Mouse (Mus musculus) 3134 (cell line): ENCODE data around the gene Ndufa4l2.
A peak's percentile ranks its signal among the peaks of the same experiment; 100 is the strongest.

Source experiments
- DNase-seq: peaks from one replicate; pipeline ENCODE4 v3.0.0-alpha.2; 2011; ENCODE audit warnings: low spot score; ENCODE audit not compliant: insufficient read length; ENCODE audit errors: extremely low read depth

Ndufa4l2 gene

DNA sequence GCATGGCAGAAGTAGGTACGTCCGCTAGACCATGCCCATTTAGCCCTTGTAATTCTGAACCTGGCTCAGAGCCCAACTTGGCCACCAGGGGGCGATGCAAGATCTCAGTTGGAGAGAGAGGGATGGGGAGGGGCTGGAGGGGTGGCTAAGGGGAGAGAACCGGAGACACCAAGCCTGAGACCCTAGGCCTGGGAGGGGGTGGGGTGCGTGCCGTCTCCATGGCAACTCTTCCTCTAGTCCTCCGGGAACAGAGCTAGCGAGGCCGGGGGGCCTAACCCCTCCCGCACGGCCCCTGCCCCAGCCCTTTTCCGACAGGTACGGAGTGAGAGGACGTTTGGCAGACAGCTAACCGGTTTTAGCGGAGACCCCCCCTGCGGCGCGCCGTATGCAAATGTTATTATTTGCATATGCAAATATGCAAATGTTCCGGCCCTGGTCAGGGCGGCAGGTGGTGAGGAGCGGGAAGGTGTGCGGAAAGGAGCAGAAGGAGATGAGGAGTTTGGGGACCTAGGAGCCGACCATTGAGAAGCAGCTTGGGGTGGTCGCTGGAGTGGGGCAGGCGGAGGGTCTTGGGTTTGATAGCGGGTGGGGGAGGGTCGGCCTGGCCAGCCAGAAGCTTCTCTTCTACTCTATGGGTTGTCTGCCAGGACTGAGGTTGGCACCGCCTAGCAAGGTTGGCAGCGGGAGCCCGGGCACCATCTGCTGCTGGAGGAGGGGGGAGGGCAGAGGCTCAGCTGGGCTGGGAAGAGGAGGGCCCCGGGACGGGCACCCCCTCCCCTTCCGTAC lies 5.5 kb upstream of the Ndufa4l2 start:
- DNase-seq: no peak

GRCm38 (mm10) chr10:127509837-127510701 lies 4.7 kb upstream of the Ndufa4l2 start:
- no peak for DNase-seq

GRCm38 (mm10) chr10:127510895-127511617 lies 3.7 kb upstream of the Ndufa4l2 start:
- DNase-seq: no peak

- peak; percentile 74 for DNase-seq
Measured at GRCm38 (mm10) chr10:127511634-127512306, 3.0 kb upstream of the Ndufa4l2 start.

- DNase-seq: no peak
Measured at GRCm38 (mm10) chr10:127512307-127512666, 2.5 kb upstream of the Ndufa4l2 start.

DNA sequence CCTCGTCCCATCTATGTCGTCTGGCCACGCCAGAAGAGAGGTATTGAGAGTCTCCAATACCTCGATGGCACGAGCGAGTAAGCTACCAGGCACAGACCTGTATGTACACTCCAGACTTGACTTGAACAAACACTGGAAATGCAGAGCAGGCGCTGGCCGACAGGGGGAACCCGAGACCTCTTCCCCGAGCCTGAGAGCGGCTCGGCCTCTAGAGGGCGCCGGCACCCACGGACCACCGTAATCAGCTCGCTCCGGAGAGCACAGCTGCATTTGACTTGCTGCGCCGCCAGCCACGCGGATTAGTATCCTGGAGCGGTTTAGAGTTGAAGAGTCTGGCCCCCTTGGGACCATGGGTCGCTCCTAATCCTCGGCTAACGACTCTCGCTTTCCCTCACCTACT lies 2.0 kb upstream of the Ndufa4l2 start:
- peak; percentile 93 for DNase-seq

DNA sequence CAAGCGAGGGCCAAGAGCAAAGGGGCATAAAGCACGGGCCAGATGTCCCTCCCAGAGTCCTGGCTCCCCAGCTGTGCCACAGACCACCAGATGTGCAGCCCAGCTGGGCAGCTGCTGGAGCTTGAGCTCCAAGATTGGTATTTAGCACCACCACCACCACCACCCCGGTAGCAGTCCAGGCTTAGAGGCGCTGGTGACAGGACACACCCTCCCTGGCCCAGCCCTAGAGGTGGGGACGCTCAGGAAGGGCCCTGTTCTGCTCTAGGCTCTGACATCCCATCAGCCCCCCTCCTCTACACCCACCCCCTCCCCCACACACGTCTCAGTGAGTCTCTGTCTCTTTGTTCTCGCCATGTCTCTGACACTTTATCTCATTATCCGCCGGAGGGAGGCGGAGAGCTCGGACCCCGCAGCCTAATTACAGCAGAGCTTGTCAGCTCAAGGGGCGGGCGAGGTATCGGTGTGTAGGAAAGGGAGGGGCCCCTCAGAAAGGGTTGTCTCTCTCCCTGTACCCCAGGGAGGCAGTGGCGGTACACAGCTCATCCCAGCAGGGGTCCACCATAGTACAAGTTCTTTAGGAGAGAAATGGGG lies 1.2 kb upstream of the Ndufa4l2 start:
- DNase-seq: peak; percentile 43

GRCm38 (mm10) chr10:127514111-127514698 lies 562 bp upstream of the Ndufa4l2 start:
- DNase-seq: no peak

GRCm38 (mm10) chr10:127515271-127515982 lies 660 bp downstream of the Ndufa4l2 start:
- DNase-seq: no peak

GRCm38 (mm10) chr10:127515983-127516459 lies 1.3 kb downstream of the Ndufa4l2 start:
- DNase-seq: no peak

- DNase-seq: no peak
Measured at GRCm38 (mm10) chr10:127516576-127517260, 2.0 kb downstream of the Ndufa4l2 start.

- DNase-seq: no peak
Measured at GRCm38 (mm10) chr10:127517941-127518340, 3.2 kb downstream of the Ndufa4l2 start.

DNA sequence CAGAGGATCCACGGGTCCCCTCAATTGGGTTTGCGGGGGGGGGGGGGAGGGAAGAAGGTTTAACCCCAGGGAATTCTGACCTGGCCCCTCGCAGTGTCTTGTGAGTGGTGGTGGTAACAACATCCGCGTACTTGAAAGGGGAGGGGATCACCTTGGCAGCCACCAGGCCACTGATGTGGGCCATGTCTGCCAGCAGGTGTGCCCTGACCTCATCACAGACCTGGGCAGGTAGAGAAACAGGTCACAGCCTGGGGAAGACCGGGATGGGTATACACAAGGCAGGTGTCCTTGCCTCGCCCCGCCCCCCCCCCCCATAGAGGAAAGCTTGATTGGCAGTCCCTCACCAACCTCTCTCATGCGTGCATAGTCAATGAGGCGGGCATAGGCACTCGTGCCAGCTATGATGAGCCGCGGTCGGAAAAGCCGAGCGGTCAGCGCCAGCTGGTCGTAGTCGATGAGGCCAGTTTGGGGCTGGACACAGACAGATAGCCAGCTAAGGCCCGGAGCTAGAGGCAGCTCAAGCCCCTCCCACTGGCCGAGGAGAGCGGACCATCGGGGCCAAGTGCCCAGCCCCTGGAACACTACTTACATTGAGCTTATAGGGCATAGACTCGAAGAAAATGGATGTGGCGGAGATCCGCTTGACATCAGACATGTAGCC lies 4.4 kb downstream of the Ndufa4l2 start:
- DNase-seq: no peak

DNA sequence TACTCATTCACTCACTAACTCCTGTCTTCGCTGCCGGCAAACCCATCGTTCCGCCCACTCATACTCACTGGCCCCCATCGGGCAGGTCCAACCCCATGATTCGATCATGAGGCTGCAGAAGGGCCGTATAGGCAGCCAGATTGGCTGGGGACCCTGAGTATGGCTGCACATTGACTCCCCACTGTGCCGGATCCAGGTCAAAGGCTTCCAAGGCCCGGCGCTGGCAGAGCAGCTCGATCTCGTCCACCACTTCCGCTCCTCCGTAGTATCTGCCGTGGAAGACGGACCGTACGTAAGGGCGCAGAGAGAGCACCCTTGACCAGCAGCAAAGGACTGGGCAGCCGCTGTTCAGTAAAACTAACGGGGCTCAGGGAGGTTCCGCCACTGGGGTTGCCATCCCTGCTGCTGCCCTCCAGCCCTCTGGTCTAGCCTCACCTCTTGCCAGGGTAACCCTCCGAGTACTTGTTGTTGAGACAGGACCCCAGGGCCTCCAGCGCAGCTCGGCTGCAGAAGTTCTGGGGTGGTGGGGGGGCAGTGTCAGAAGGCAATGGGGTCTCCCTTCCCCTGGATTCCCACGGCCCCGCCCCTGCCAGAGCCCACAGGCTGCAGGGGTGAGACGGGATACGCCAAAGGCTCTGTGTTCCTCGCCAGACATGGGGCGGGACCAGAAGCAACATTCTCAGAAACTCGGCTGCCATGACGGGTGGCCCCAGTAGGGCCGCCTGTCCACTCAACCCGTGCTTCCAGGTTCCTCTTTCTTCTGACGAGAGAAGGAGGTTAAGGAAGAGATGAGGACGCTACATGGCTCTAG lies 5.3 kb downstream of the Ndufa4l2 start:
- DNase-seq: no peak

- no peak for DNase-seq
Measured at GRCm38 (mm10) chr10:127520714-127521357, 6.1 kb downstream of the Ndufa4l2 start.

DNA sequence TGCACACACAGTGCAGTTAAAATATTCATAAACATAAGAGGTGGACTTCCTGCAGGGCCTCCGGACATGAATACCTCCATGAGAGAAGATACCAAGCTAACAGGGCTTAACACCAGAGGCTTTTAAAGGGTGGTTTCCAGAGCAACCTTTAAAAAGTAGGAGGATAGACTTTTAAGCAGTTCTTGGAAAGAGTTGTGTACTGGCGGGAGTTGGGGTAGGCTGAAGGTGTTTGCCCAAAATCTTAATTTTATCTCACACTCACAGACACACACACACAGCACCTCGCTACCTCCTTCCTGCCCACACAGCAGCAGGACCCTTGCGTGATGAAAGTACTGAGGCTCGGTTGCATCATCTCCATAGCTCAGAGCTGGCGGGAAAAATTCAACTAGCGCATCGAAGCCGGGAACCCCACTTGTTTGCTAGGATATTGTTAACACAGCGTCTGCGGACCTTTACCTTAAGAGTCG lies 6.9 kb downstream of the Ndufa4l2 start:
- DNase-seq: no peak
